In the genomic region with DNA sequence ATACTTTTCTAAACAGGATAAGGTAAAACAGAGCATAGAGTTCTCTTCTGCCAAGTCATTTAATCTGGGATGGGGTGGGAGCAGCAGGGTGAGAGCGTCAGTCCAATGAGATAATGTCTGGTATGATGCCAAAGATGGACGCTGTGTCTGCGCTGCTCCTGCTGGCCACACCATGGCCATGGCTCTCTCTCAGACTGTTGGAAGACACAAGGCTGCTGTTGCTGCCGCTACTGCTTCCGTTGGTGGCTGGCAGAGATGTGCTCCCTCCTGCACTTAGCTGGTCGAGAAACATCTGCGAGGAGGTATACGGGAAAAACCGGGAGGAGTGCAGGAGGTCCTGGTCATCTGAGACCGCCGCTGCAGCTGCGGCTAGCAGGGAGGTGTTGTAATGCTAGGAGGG, we compare ENCODE assay signal across 10 mouse cellular contexts. TPM values are rescaled to one million over a fixed set of nuclear protein-coding genes. Genes with fewer than 3 reads are reported as not detected.
DNase-seq lines count a peak whose midpoint lies in the region; ATAC-seq lines count a peak whose summit lies in the region.
"Had no signal": no experiment of that assay in that cellular context is flagged by ENCODE, and none has a peak within 500 bp of the region (broad histone marks: within the 10 kb centered on the region; RNA-seq: fewer than 3 reads in every experiment).

No protein-coding gene starts in this region.

- no peak overlapping the region for H3K27ac ChIP-seq in heart, embryonic 12.5 days (ENCODE audit: poor library complexity, severe bottlenecking)
- no peak overlapping the region for H3K27ac ChIP-seq in hindbrain, embryonic 14.5 days
- H3K27ac ChIP-seq: neural tube, embryonic 12.5 days had no signal

- H3K27me3 ChIP-seq in heart, embryonic 12.5 days (replicated peaks), result no peaks in the 10 kb centered on the region
- H3K27me3 ChIP-seq in hindbrain, embryonic 14.5 days (ENCODE audit: control insufficient read depth, insufficient read depth, low read length), result no peaks in the 10 kb centered on the region
- H3K27me3 ChIP-seq: neural tube, embryonic 12.5 days had no signal

- ATAC-seq in heart, embryonic 12.5 days (ENCODE audit: insufficient number of reproducible peaks, low FRiP score), result 0 out of 2 replicates have a peak, but pooled peaks have one; percentile 45
- no peak for ATAC-seq in hindbrain, embryonic 14.5 days (ENCODE audit: low FRiP score)

- peak; percentile 32 for DNase-seq in kidney, postnatal 14 days
- no peak for DNase-seq in kidney, adult 18-20 months
- peak; percentile 52 for DNase-seq in cerebellum, adult 9-10 months
- DNase-seq in lung, postnatal 25 days (ENCODE audit: low spot score), result peak; percentile 53
- DNase-seq in thymus, postnatal 14 days, result no peak
- DNase-seq in embryo, embryonic 10 days (ENCODE audit: low spot score), result no peak
- DNase-seq in hindbrain, embryonic 14.5 days (ENCODE audit: low spot score), result no peak

- 55% methylated on average over 12 of the region's 12 CpGs for WGBS in heart, embryonic 12.5 days
- 86% methylated on average over 12 of the region's 12 CpGs for WGBS in hindbrain, embryonic 14.5 days

- no peak overlapping the region for H3K9ac ChIP-seq in heart, embryonic 12.5 days
- H3K9ac ChIP-seq in hindbrain, embryonic 14.5 days, result no peak overlapping the region
- H3K9ac ChIP-seq: neural tube, embryonic 12.5 days had no signal

- H3K4me1 ChIP-seq in heart, embryonic 12.5 days (replicated peaks), result peaks cover 17% of the 10 kb centered on the region
- no peaks in the 10 kb centered on the region for H3K4me1 ChIP-seq in hindbrain, embryonic 14.5 days (replicated peaks; ENCODE audit: control insufficient read depth, insufficient read depth, low read length)
- H3K4me1 ChIP-seq: neural tube, embryonic 12.5 days had no signal

- H3K4me2 ChIP-seq in heart, embryonic 12.5 days, result no peak overlapping the region
- no peak overlapping the region for H3K4me2 ChIP-seq in hindbrain, embryonic 14.5 days (replicated peaks)
- H3K4me2 ChIP-seq: liver, embryonic 11.5 days; neural tube, embryonic 12.5 days had no signal

- H3K4me3 ChIP-seq in heart, embryonic 12.5 days, result no peak overlapping the region
- H3K4me3 ChIP-seq in hindbrain, embryonic 14.5 days (replicated peaks; ENCODE audit: low read length), result no peak overlapping the region
- H3K4me3 ChIP-seq: neural tube, embryonic 12.5 days had no signal

- H3K36me3 ChIP-seq in heart, embryonic 12.5 days, result peaks cover 49% of the 10 kb centered on the region
- H3K36me3 ChIP-seq in hindbrain, embryonic 14.5 days (replicated peaks; ENCODE audit: control insufficient read depth, insufficient read depth), result peaks cover 59% of the 10 kb centered on the region

- no peaks in the 10 kb centered on the region for H3K9me3 ChIP-seq in heart, embryonic 12.5 days (replicated peaks)
- no peaks in the 10 kb centered on the region for H3K9me3 ChIP-seq in hindbrain, embryonic 14.5 days (ENCODE audit: control insufficient read depth, low read length)
- H3K9me3 ChIP-seq: neural tube, embryonic 12.5 days had no signal

RNA-seq across cellular contexts. Expression of a gene that starts 24.0 kb away (rescaled TPM):
- polyA plus RNA-seq in heart, embryonic 12.5 days (2016; fragmentation: Nextera tagmentation; extraction: Ambion mirVana), result 0.27 and 0.52 TPM in 2 replicates
- polyA plus RNA-seq in hindbrain, embryonic 14.5 days (2014; fragmentation: Nextera tagmentation; extraction: Ambion mirVana), result 16.7 and 32.8 TPM in 2 replicates

RNA-seq across cellular contexts. Expression of a gene that starts 43.3 kb away (rescaled TPM):
- 19.6 and 21.6 TPM in 2 replicates for polyA plus RNA-seq in heart, embryonic 12.5 days (2016; fragmentation: Nextera tagmentation; extraction: Ambion mirVana)
- 5.4 and 7.1 TPM in 2 replicates for polyA plus RNA-seq in hindbrain, embryonic 14.5 days (2014; fragmentation: Nextera tagmentation; extraction: Ambion mirVana)

Comparison
In these comparisons a context has a peak if more than half of its experiments do, and no peak if none do; other contexts are left out.
1. DNase-seq: peak in kidney, postnatal 14 days (single experiment), cerebellum, adult 9-10 months (single experiment) and lung, postnatal 25 days (single experiment); none in kidney, adult 18-20 months (single experiment), thymus, postnatal 14 days (single experiment), embryo, embryonic 10 days (single experiment) and hindbrain, embryonic 14.5 days (single experiment).
2. RNA of a gene that starts 24.0 kb away (polyA plus RNA-seq): 16.7 to 32.8 TPM in hindbrain, embryonic 14.5 days; 0.27 to 0.52 TPM in heart, embryonic 12.5 days; every median in the first group is over 10 times any median in the second.